Comparison of ENCODE assay signal across 15 mouse cellular contexts in genomic region chr15:5063635-5064034, GRCm38 (mm10). TPM values are rescaled to one million over a fixed set of nuclear protein-coding genes. Genes with fewer than 3 reads are reported as not detected.
DNase-seq lines count a peak whose midpoint lies in the region; TF ChIP-seq lines count a peak whose summit lies in the region.
"Had no signal": no experiment of that assay in that cellular context is flagged by ENCODE, and none has a peak within 500 bp of the region (broad histone marks: within the 10 kb centered on the region; RNA-seq: fewer than 3 reads in every experiment).

C7 (minus strand) TSS chr15:5063740.

- H3K36me3 ChIP-seq in midbrain, embryonic 10.5 days, result no peaks in the 10 kb centered on the region
- H3K36me3 ChIP-seq: embryonic facial prominence, embryonic 15.5 days had no signal

- no peak within 1 kb of the TSS for H3K27ac ChIP-seq in gastrocnemius, adult 2 months
- no peak within 1 kb of the TSS for H3K27ac ChIP-seq in midbrain, embryonic 10.5 days (replicated peaks)
- H3K27ac ChIP-seq: embryonic facial prominence, embryonic 15.5 days; layer of hippocampus, adult 2 months; macrophage had no signal

- H3K9me3 ChIP-seq in midbrain, embryonic 10.5 days (replicated peaks), result no peaks in the 10 kb centered on the region
- H3K9me3 ChIP-seq: embryonic facial prominence, embryonic 15.5 days had no signal

- DNase-seq in gastrocnemius, adult 2 months, result peak; percentile 23
- no peak for DNase-seq in gastrocnemius, postnatal 4 days (ENCODE audit: low spot score in 2 of 2)
- peak; percentile 89 for DNase-seq in MN1 (ENCODE audit: low spot score)
- no peak for DNase-seq in gonadal fat pad, adult 2 months (ENCODE audit: low read depth)
- DNase-seq in lung, adult 18-20 months, result peak; percentile 18 to 38
- DNase-seq in neural tube, embryonic 10.5 days (ENCODE audit: extremely low spot score, low spot score), result no peak
- no peak for DNase-seq in layer of hippocampus, postnatal 10 days (ENCODE audit: low spot score in 2 of 2)
- no peak for DNase-seq in midbrain, embryonic 10.5 days (ENCODE audit: low spot score)
- DNase-seq: cerebellum, adult 11-12 months had no signal

- no peaks in the 10 kb centered on the region for H3K27me3 ChIP-seq in midbrain, embryonic 10.5 days (ENCODE audit: low read depth, poor library complexity, severe bottlenecking)
- H3K27me3 ChIP-seq: embryonic facial prominence, embryonic 15.5 days had no signal

- no peaks in the 10 kb centered on the region for H3K4me1 ChIP-seq in midbrain, embryonic 10.5 days
- H3K4me1 ChIP-seq: embryonic facial prominence, embryonic 15.5 days had no signal

- H3K4me3 ChIP-seq in gastrocnemius, adult 2 months, result no peak within 1 kb of the TSS
- H3K4me3 ChIP-seq in midbrain, embryonic 10.5 days, result no peak within 1 kb of the TSS
- H3K4me3 ChIP-seq: embryonic facial prominence, embryonic 15.5 days; layer of hippocampus, adult 2 months; myocyte had no signal

- intact Hi-C loops in gastrocnemius, adult 2 months (cut with DNase I), result no loop called here

- TF ChIP-seq CTCF in gastrocnemius, adult 2 months (IDR thresholded peaks at IDR 0.05), result no peak

RNA-seq across cellular contexts. Expression of gene C7, which starts in this region (rescaled TPM):
- 1 to 10 TPM; 1.1 to 8.6 TPM for total RNA-seq in gastrocnemius, adult 2 months (2021)
- total RNA-seq in gastrocnemius, postnatal 4 days (2021), result under 1 TPM; 0.12 to 0.16 TPM
- 37.8 and 69.5 TPM in 2 replicates for polyA plus RNA-seq in gonadal fat pad, adult 2 months (2012; rRNA removed)
- total RNA-seq in layer of hippocampus, postnatal 10 days (2021), result under 1 TPM; 0.11 to 0.18 TPM
- polyA plus RNA-seq in midbrain, embryonic 10.5 days (2016; fragmentation: Nextera tagmentation; extraction: Ambion mirVana), result not detected in 2 replicates
- polyA plus RNA-seq: C2C12; embryonic facial prominence, embryonic 15.5 days; limb, embryonic 11.5 days; macrophage; myocyte had no signal

Comparison
In these comparisons a context has a peak if more than half of its experiments do, and no peak if none do; other contexts are left out.
1. RNA of gene C7 (polyA plus RNA-seq): 37.8 to 69.5 TPM in gonadal fat pad, adult 2 months; not detected in midbrain, embryonic 10.5 days; every median in the first group is over 10 times any median in the second.
2. DNase-seq: peak in gastrocnemius, adult 2 months (single experiment), MN1 (single experiment) and lung, adult 18-20 months (2 of 2); none in gastrocnemius, postnatal 4 days (0 of 2), gonadal fat pad, adult 2 months (single experiment), neural tube, embryonic 10.5 days (single experiment), layer of hippocampus, postnatal 10 days (0 of 2) and midbrain, embryonic 10.5 days (single experiment).